In genomic region chr5:121660059-121660896, GRCm38 (mm10) we compare ENCODE assay signal across 8 mouse cellular contexts. TPM values are rescaled to one million over a fixed set of nuclear protein-coding genes. Genes with fewer than 3 reads are reported as not detected.
DNase-seq lines count a peak whose midpoint lies in the region; ATAC-seq lines count a peak whose summit lies in the region.

TSS of gene Acad10 (minus strand) at chr5:121660514.
TSS of gene Brap (plus strand) at chr5:121660563.

- peaks cover 11% of the 10 kb centered on the region; the same call in 1 of the 2 replicates for H3K4me1 ChIP-seq in brown adipose tissue, adult 24 weeks (ENCODE audit: control insufficient read depth, insufficient read depth, insufficient read length, low read length)
- peaks cover 9 to 13% of the 10 kb centered on the region in 2 experiments for H3K4me1 ChIP-seq in heart, embryonic 14.5 days (ENCODE audit: control insufficient read depth in 2 of 2, insufficient read depth in 2 of 2, low read length in 2 of 2)
- peaks cover 36% of the 10 kb centered on the region for H3K4me1 ChIP-seq in liver, embryonic 13.5 days (replicated peaks)
- 0 out of 2 replicates have a peak, but pooled peaks cover 10% of the 10 kb centered on the region for H3K4me1 ChIP-seq in stomach, embryonic 16.5 days (ENCODE audit: control insufficient read depth, insufficient read depth, low read length)

- ATAC-seq in heart, embryonic 14.5 days (ENCODE audit: insufficient number of reproducible peaks, insufficient read depth, low FRiP score, low read depth) = peak; percentile 88
- ATAC-seq in liver, embryonic 13.5 days (ENCODE audit: low read depth) = peak; percentile 85
- peak; percentile 89 for ATAC-seq in stomach, embryonic 16.5 days (ENCODE audit: insufficient read depth, low FRiP score)

- peak within 1 kb of the TSS; percentile 90 for H3K4me3 ChIP-seq in brown adipose tissue, adult 24 weeks (ENCODE audit: insufficient read depth, low read depth, low read length)
- peak within 1 kb of the TSS; percentile 73 to 80 for H3K4me3 ChIP-seq in heart, embryonic 14.5 days (ENCODE audit: control insufficient read depth in 1 of 2, insufficient read depth in 1 of 2, low read depth in 1 of 2, low read length in 2 of 2)
- peak within 1 kb of the TSS; percentile 98 for H3K4me3 ChIP-seq in liver, embryonic 13.5 days (replicated peaks)
- H3K4me3 ChIP-seq in stomach, embryonic 16.5 days (replicated peaks; ENCODE audit: low read length) = peak within 1 kb of the TSS; percentile 73

- no peaks in the 10 kb centered on the region for H3K9me3 ChIP-seq in heart, embryonic 14.5 days (ENCODE audit: control insufficient read depth, low read length)
- no peaks in the 10 kb centered on the region for H3K9me3 ChIP-seq in liver, embryonic 13.5 days (replicated peaks)
- H3K9me3 ChIP-seq in stomach, embryonic 16.5 days (replicated peaks; ENCODE audit: control insufficient read depth, low read length) = no peaks in the 10 kb centered on the region

- peak within 1 kb of the TSS; percentile 84 for H3K27ac ChIP-seq in brown adipose tissue, adult 24 weeks (replicated peaks; ENCODE audit: low read depth, low read length)
- H3K27ac ChIP-seq in heart, embryonic 14.5 days (replicated peaks in 1 of 2; ENCODE audit: control insufficient read depth in 1 of 2, insufficient read depth in 1 of 2, low read depth in 2 of 2, low read length in 2 of 2) = peak within 1 kb of the TSS; percentile 23 to 48; a peak in 2 of 4 replicates
- peak within 1 kb of the TSS; percentile 84 for H3K27ac ChIP-seq in liver, embryonic 13.5 days
- H3K27ac ChIP-seq in stomach, embryonic 16.5 days (ENCODE audit: low read length) = peak within 1 kb of the TSS; percentile 56

- WGBS in heart, embryonic 14.5 days = under 1% methylated on average over 84 of the region's 85 CpGs
- WGBS in liver, embryonic 13.5 days (ENCODE audit: insufficient replicate concordance) = under 1% methylated on average over 83 of the region's 85 CpGs
- WGBS in stomach, embryonic 16.5 days = 1% methylated on average over 84 of the region's 85 CpGs

- DNase-seq in CD4-positive, CD25-positive, alpha-beta regulatory T cell, adult 2 months (ENCODE audit: low read depth, low spot score) = peak; percentile 93
- DNase-seq in fibroblast of lung, adult 2 months (ENCODE audit: low read depth) = peak; percentile 85
- DNase-seq in kidney, postnatal 14 days = peak; percentile 97
- peak; percentile 91 for DNase-seq in liver, embryonic 13.5 days
- peak; percentile 98 for DNase-seq in neural tube, embryonic 10.5 days (ENCODE audit: extremely low spot score, low spot score)

- H3K27me3 ChIP-seq in heart, embryonic 14.5 days (ENCODE audit: control insufficient read depth, insufficient read depth, low read length) = no peaks in the 10 kb centered on the region
- no peaks in the 10 kb centered on the region for H3K27me3 ChIP-seq in liver, embryonic 13.5 days
- H3K27me3 ChIP-seq in stomach, embryonic 16.5 days (ENCODE audit: control insufficient read depth, insufficient read depth, low read length) = no peaks in the 10 kb centered on the region

- peak within 1 kb of the TSS; percentile 68 for H3K4me2 ChIP-seq in heart, embryonic 14.5 days (ENCODE audit: low read length)
- H3K4me2 ChIP-seq in liver, embryonic 13.5 days = peak within 1 kb of the TSS; percentile 82
- H3K4me2 ChIP-seq in stomach, embryonic 16.5 days (ENCODE audit: low read depth, low read length) = peak within 1 kb of the TSS; percentile 88

- peak within 1 kb of the TSS; percentile 80 for H3K9ac ChIP-seq in heart, embryonic 14.5 days (ENCODE audit: low read length)
- H3K9ac ChIP-seq in liver, embryonic 13.5 days = peak within 1 kb of the TSS; percentile 99
- peak within 1 kb of the TSS; percentile 89 for H3K9ac ChIP-seq in stomach, embryonic 16.5 days (ENCODE audit: low read length)

- H3K36me3 ChIP-seq in heart, embryonic 14.5 days (ENCODE audit: control insufficient read depth, insufficient read depth, low read length) = peaks cover 27% of the 10 kb centered on the region
- peaks cover 34% of the 10 kb centered on the region for H3K36me3 ChIP-seq in liver, embryonic 13.5 days
- peaks cover 8% of the 10 kb centered on the region; the same call in 1 of the 2 replicates for H3K36me3 ChIP-seq in stomach, embryonic 16.5 days (ENCODE audit: control insufficient read depth, insufficient read depth, low read length)

RNA-seq across cellular contexts. Expression of gene Acad10, which starts in this region (rescaled TPM):
- 23.2 and 30.2 TPM in 2 replicates for polyA plus RNA-seq in brown adipose tissue, adult 24 weeks (2012; ENCODE audit: insufficient read depth, insufficient read length, missing spikeins)
- 1.1 and 1.5 TPM in 2 replicates for polyA plus RNA-seq in heart, embryonic 14.5 days (2014; fragmentation: Nextera tagmentation; extraction: Ambion mirVana)
- polyA plus RNA-seq in liver, embryonic 13.5 days (2015; fragmentation: Nextera tagmentation; extraction: Ambion mirVana) = 2.0 and 2.4 TPM in 2 replicates
- polyA plus RNA-seq in stomach, embryonic 16.5 days (2015; fragmentation: Nextera tagmentation; extraction: Ambion mirVana) = 3.5 and 5.6 TPM in 2 replicates

RNA-seq across cellular contexts. Expression of gene Brap, which starts in this region (rescaled TPM):
- polyA plus RNA-seq in brown adipose tissue, adult 24 weeks (2012; ENCODE audit: insufficient read depth, insufficient read length, missing spikeins) = 32.3 and 50.9 TPM in 2 replicates
- polyA plus RNA-seq in heart, embryonic 14.5 days (2014; fragmentation: Nextera tagmentation; extraction: Ambion mirVana) = 26.6 and 26.9 TPM in 2 replicates
- polyA plus RNA-seq in liver, embryonic 13.5 days (2015; fragmentation: Nextera tagmentation; extraction: Ambion mirVana) = 23.9 and 25.5 TPM in 2 replicates
- 29.5 and 34.5 TPM in 2 replicates for polyA plus RNA-seq in stomach, embryonic 16.5 days (2015; fragmentation: Nextera tagmentation; extraction: Ambion mirVana)

Comparison
In these comparisons a context has a peak if more than half of its experiments do, and no peak if none do; other contexts are left out.
1. Peak in every context shown above with its lines: DNase-seq, ATAC-seq, H3K4me3 ChIP-seq and H3K27ac ChIP-seq.